Mouse (Mus musculus) thymus, adult 2 months (tissue): ENCODE data around the gene Efnb2.
A peak's percentile ranks its signal among the peaks of the same experiment; 100 is the strongest.

Experiments used
- CTCF ChIP-seq: fragments of 200-500 bp; IDR thresholded peaks from 2 replicates; pipeline ENCODE4 v1.5.1; 2012; ENCODE audit warnings: mild to moderate bottlenecking, control low read depth, low read length, moderate library complexity, borderline replicate concordance; ENCODE audit not compliant: control insufficient read depth, poor library complexity, insufficient read depth; ENCODE audit errors: extremely low read depth
- POLR2A ChIP-seq: fragments of 200-500 bp; IDR thresholded peaks from 2 replicates; pipeline ENCODE4 v1.6.1; 2012; ENCODE audit warnings: mild to moderate bottlenecking, low read length, control low read depth, moderate library complexity; ENCODE audit not compliant: control insufficient read depth, poor library complexity, insufficient read depth; ENCODE audit errors: extremely low read depth

DNA sequence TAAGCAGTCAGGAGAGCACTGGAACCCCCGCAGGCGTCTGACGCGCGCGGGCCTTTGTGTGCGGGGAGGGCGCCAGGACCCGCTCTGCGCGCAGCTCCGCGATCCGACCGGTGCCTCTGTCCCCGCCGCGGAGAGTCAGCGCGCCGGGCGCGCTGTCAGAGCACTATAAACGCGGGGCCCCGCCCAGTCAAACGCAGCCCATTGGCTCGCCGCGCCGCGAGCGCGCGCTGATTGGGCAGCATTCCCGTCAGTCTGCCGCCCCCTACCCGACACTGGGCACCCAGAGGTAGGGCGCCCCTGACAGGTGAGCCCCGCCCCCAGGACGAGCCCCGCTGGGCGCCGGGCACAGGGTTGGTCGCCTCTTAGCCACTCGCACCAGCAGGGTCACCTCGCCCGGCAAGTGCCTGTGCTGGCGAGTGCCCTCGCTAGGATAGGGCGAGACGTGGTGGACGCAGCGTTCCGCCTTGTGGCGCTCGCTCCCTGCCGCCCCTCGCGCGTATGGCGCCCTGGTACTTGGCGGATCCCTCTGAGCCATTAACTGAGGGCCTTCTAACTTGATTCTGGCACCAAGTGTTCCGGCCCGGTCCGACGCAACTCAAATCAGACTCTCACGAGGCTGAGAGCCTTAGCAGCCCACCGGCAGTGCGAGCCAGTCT is at the start of gene Efnb2:
- TF ChIP-seq CTCF (no peak), POLR2A (peak; percentile 57; the same call in 1 of the 2 replicates)
